Mouse (Mus musculus) kidney, embryonic 15.5 days (tissue): ENCODE results near the gene Cldn13. TPM values are rescaled to one million over a fixed set of nuclear protein-coding genes. Genes with fewer than 3 reads are reported as not detected.
A peak's percentile ranks its signal among the peaks of the same experiment; 100 is the strongest.

Experiments used
- ATAC-seq: fragments of 200-750 bp; cut with Nextera tagmentation; replicated peaks from 2 replicates; pipeline ENCODE4 v1.8.0; 2017; ENCODE audit warnings: moderate TSS enrichment; ENCODE audit not compliant: low FRiP score
- H3K27ac ChIP-seq: fragments of 300-500 bp; sonication (generic); 2 replicates; pipeline ENCODE4 v1.5.1; 2015; ENCODE audit warnings: mild to moderate bottlenecking, inconsistent platforms
- H3K27me3 ChIP-seq: fragments of 300-500 bp; sonication (generic); 2 replicates; pipeline ENCODE4 v1.6.1; 2015; ENCODE audit warnings: inconsistent platforms
- H3K36me3 ChIP-seq: fragments of 300-500 bp; sonication (generic); 2 replicates; pipeline ENCODE4 v1.6.1; 2015; ENCODE audit warnings: inconsistent platforms
- H3K4me1 ChIP-seq: fragments of 300-500 bp; sonication (generic); 2 replicates; pipeline ENCODE4 v1.6.1; 2015; ENCODE audit warnings: inconsistent platforms
- H3K4me2 ChIP-seq: fragments of 300-500 bp; sonication (generic); 2 replicates; pipeline ENCODE4 v1.6.1; 2015; ENCODE audit warnings: moderate library complexity, mild to moderate bottlenecking, inconsistent platforms
- H3K4me3 ChIP-seq: fragments of 300-500 bp; sonication (generic); replicated peaks from 2 replicates; pipeline ENCODE4 v1.5.1; 2015; ENCODE audit warnings: mild to moderate bottlenecking, inconsistent platforms
- H3K9ac ChIP-seq: fragments of 300-500 bp; sonication (generic); 2 replicates; pipeline ENCODE4 v1.6.1; 2015; ENCODE audit warnings: mild to moderate bottlenecking, inconsistent platforms
- H3K9me3 ChIP-seq: fragments of 300-500 bp; sonication (generic); replicated peaks from 2 replicates; pipeline ENCODE4 v1.6.1; 2016; ENCODE audit warnings: inconsistent platforms
- WGBS: fragments of 180-500 bp; shearing (Covaris S2); methylation state at CpG from one replicate; pipeline ENCODE4 v1.1.7; 2015; ENCODE audit warnings: mixed read lengths; 5-methylcytosine and 5-hydroxymethylcytosine counted together
- polyA plus RNA-seq: library from polyadenylated mRNA; unstranded; fragments of >200 nt; fragmentation: Nextera tagmentation; extraction: Ambion mirVana; gene quantifications from 2 replicates; pipeline ENCODE4 v1.2.1, GENCODE M21; 2015

Cldn13 gene
- polyA plus RNA-seq, 1 experiment from 2014 or later, result 5.1 TPM

GRCm38 (mm10) chr5:134913352-134913751, 2.0 kb downstream of the Cldn13 start:
- 74% methylated on average over 3 of the region's 3 CpGs for WGBS
- no peak overlapping the region for H3K27ac ChIP-seq
- no peak overlapping the region for H3K4me3 ChIP-seq
- ATAC-seq, result no peak
- no peak overlapping the region for H3K9ac ChIP-seq
- H3K4me2 ChIP-seq, result no peak overlapping the region
- H3K9me3 ChIP-seq, result no peaks in the 10 kb centered on the region; the same call in 1 of the 2 replicates
- H3K36me3 ChIP-seq, result no peaks in the 10 kb centered on the region
- no peaks in the 10 kb centered on the region for H3K4me1 ChIP-seq
- H3K27me3 ChIP-seq, result 0 out of 2 replicates have a peak, but pooled peaks cover 2% of the 10 kb centered on the region

- H3K4me2 ChIP-seq, result no peak overlapping the region
- H3K9ac ChIP-seq, result no peak overlapping the region
- H3K27me3 ChIP-seq, result 0 out of 2 replicates have a peak, but pooled peaks cover 2% of the 10 kb centered on the region
- no peak overlapping the region for H3K27ac ChIP-seq
- 90% methylated on average over 2 of the region's 2 CpGs for WGBS
- no peaks in the 10 kb centered on the region for H3K9me3 ChIP-seq
- no peaks in the 10 kb centered on the region for H3K36me3 ChIP-seq
- H3K4me3 ChIP-seq, result no peak overlapping the region
- 0 out of 2 replicates have a peak, but pooled peaks cover 2% of the 10 kb centered on the region for H3K4me1 ChIP-seq
- no peak for ATAC-seq
These were observed 3.4 kb downstream of the Cldn13 start for GRCm38 (mm10) chr5:134911901-134912300.

- Histone ChIP-seq H3K4me3 (no peak overlapping the region), H3K27ac (no peak overlapping the region), H3K4me2 (no peak overlapping the region), H3K36me3 (no peaks in the 10 kb centered on the region), H3K27me3 (no peaks in the 10 kb centered on the region), H3K9ac (no peak overlapping the region), H3K9me3 (no peaks in the 10 kb centered on the region), H3K4me1 (0 out of 2 replicates have a peak, but pooled peaks cover 3% of the 10 kb centered on the region)
- ATAC-seq, result peak; percentile 79
- under 1% methylated on average over 13 of the region's 13 CpGs for whole genome bisulfite sequencing
These were observed 8.2 kb downstream of the Cldn13 start for GRCm38 (mm10) chr5:134907135-134907534.

GRCm38 (mm10) chr5:134906633-134907032, 8.7 kb downstream of the Cldn13 start, which contains the start of gene Tmem270:
Gene Tmem270 (minus strand): TSS chr5:134906733.
- ATAC-seq, result no peak
- Histone ChIP-seq H3K4me3 (no peak within 1 kb of the TSS), H3K4me2 (no peak within 1 kb of the TSS), H3K27ac (no peak within 1 kb of the TSS), H3K36me3 (no peaks in the 10 kb centered on the region), H3K4me1 (0 out of 2 replicates have a peak, but pooled peaks cover 3% of the 10 kb centered on the region), H3K9me3 (no peaks in the 10 kb centered on the region), H3K9ac (no peak within 1 kb of the TSS), H3K27me3 (no peaks in the 10 kb centered on the region)
- 82% methylated on average over 6 of the region's 6 CpGs for WGBS

- Histone ChIP-seq H3K27ac (no peak overlapping the region), H3K9ac (no peak overlapping the region), H3K36me3 (no peaks in the 10 kb centered on the region), H3K4me3 (no peak overlapping the region), H3K27me3 (no peaks in the 10 kb centered on the region), H3K4me1 (peaks cover 11% of the 10 kb centered on the region; the same call in 1 of the 2 replicates), H3K4me2 (no peak overlapping the region), H3K9me3 (no peaks in the 10 kb centered on the region)
- WGBS, result 74% methylated on average over 8 of the region's 8 CpGs
- ATAC-seq, result no peak
These were observed 13.7 kb downstream of the Cldn13 start for GRCm38 (mm10) chr5:134901644-134902027.

GRCm38 (mm10) chr5:134901012-134901643, 14.2 kb downstream of the Cldn13 start:
- H3K4me1 ChIP-seq, result peaks cover 11% of the 10 kb centered on the region; the same call in 1 of the 2 replicates
- 44% methylated on average over 12 of the region's 12 CpGs for WGBS
- H3K9me3 ChIP-seq, result no peaks in the 10 kb centered on the region
- ATAC-seq, result 0 out of 2 replicates have a peak, but pooled peaks have one; percentile 46
- H3K4me2 ChIP-seq, result no peak overlapping the region
- no peaks in the 10 kb centered on the region for H3K27me3 ChIP-seq
- no peak overlapping the region for H3K9ac ChIP-seq
- H3K27ac ChIP-seq, result no peak overlapping the region
- H3K4me3 ChIP-seq, result no peak overlapping the region
- no peaks in the 10 kb centered on the region for H3K36me3 ChIP-seq

GRCm38 (mm10) chr5:134897596-134897995, 17.7 kb downstream of the Cldn13 start:
- 60% methylated on average over 17 of the region's 17 CpGs for WGBS
- ATAC-seq, result no peak
- H3K27me3 ChIP-seq, result no peaks in the 10 kb centered on the region
- H3K27ac ChIP-seq, result no peak overlapping the region
- no peak overlapping the region for H3K9ac ChIP-seq
- no peak overlapping the region for H3K4me3 ChIP-seq
- no peak overlapping the region for H3K4me2 ChIP-seq
- no peaks in the 10 kb centered on the region for H3K36me3 ChIP-seq
- H3K4me1 ChIP-seq, result peaks cover 17% of the 10 kb centered on the region
- no peaks in the 10 kb centered on the region for H3K9me3 ChIP-seq

GRCm38 (mm10) chr5:134896965-134897364, 18.4 kb downstream of the Cldn13 start:
- Histone ChIP-seq H3K4me2 (no peak overlapping the region), H3K27ac (no peak overlapping the region)

GRCm38 (mm10) chr5:134895291-134895690, 20.0 kb downstream of the Cldn13 start:
- Histone ChIP-seq H3K4me3 (no peak overlapping the region), H3K9ac (no peak overlapping the region), H3K36me3 (no peaks in the 10 kb centered on the region), H3K4me2 (no peak overlapping the region), H3K27me3 (no peaks in the 10 kb centered on the region), H3K9me3 (no peaks in the 10 kb centered on the region), H3K4me1 (peaks cover 17% of the 10 kb centered on the region), H3K27ac (no peak overlapping the region)
- 47% methylated on average over 8 of the region's 8 CpGs for WGBS
- no peak for ATAC-seq

More at GRCm38 (mm10) chr5:134896965-134897364, 18.4 kb downstream of the Cldn13 start:
- Histone ChIP-seq H3K36me3 (no peaks in the 10 kb centered on the region), H3K9me3 (no peaks in the 10 kb centered on the region), H3K4me1 (peaks cover 17% of the 10 kb centered on the region), H3K27me3 (no peaks in the 10 kb centered on the region), H3K4me3 (no peak overlapping the region), H3K9ac (no peak overlapping the region)
- no peak for ATAC-seq
- WGBS, result 83% methylated on average over 8 of the region's 8 CpGs

GRCm38 (mm10) chr5:134892717-134893116, 22.6 kb downstream of the Cldn13 start:
- 75% methylated on average over 5 of the region's 5 CpGs for WGBS
- peaks cover 15% of the 10 kb centered on the region for H3K4me1 ChIP-seq

GRCm38 (mm10) chr5:134891552-134891951, 23.8 kb downstream of the Cldn13 start:
- H3K36me3 ChIP-seq, result no peaks in the 10 kb centered on the region
- 0 out of 2 replicates have a peak, but pooled peaks have one; percentile 33 for ATAC-seq
- WGBS, result 67% methylated on average over 8 of the region's 8 CpGs
- no peaks in the 10 kb centered on the region for H3K9me3 ChIP-seq
- peak overlapping the region; percentile 62; the same call in 1 of the 2 replicates for H3K27ac ChIP-seq
- no peaks in the 10 kb centered on the region for H3K27me3 ChIP-seq
- no peak overlapping the region for H3K4me2 ChIP-seq
- H3K4me1 ChIP-seq, result peaks cover 10% of the 10 kb centered on the region; the same call in 1 of the 2 replicates
- no peak overlapping the region for H3K9ac ChIP-seq
- H3K4me3 ChIP-seq, result no peak overlapping the region

More at GRCm38 (mm10) chr5:134892717-134893116, 22.6 kb downstream of the Cldn13 start:
- no peak for ATAC-seq
- no peak overlapping the region for H3K4me2 ChIP-seq
- no peaks in the 10 kb centered on the region for H3K27me3 ChIP-seq
- no peaks in the 10 kb centered on the region for H3K9me3 ChIP-seq
- no peak overlapping the region for H3K27ac ChIP-seq
- H3K9ac ChIP-seq, result no peak overlapping the region
- no peaks in the 10 kb centered on the region for H3K36me3 ChIP-seq
- H3K4me3 ChIP-seq, result no peak overlapping the region

GRCm38 (mm10) chr5:134890601-134891054, 24.7 kb downstream of the Cldn13 start:
- no peak overlapping the region for H3K9ac ChIP-seq
- peaks cover 10% of the 10 kb centered on the region; the same call in 1 of the 2 replicates for H3K4me1 ChIP-seq
- no peak for ATAC-seq
- peak overlapping the region; percentile 62; the same call in 1 of the 2 replicates for H3K27ac ChIP-seq
- H3K9me3 ChIP-seq, result no peaks in the 10 kb centered on the region
- no peaks in the 10 kb centered on the region for H3K27me3 ChIP-seq
- no peak overlapping the region for H3K4me2 ChIP-seq
- no peaks in the 10 kb centered on the region for H3K36me3 ChIP-seq
- WGBS, result 83% methylated on average over 6 of the region's 6 CpGs
- no peak overlapping the region for H3K4me3 ChIP-seq
